Mouse (Mus musculus) liver, postnatal 0 days (tissue): Measurements from ENCODE around the gene Zdhhc13. TPM values are rescaled to one million over a fixed set of nuclear protein-coding genes. Genes with fewer than 3 reads are reported as not detected.

Experiments used
- ATAC-seq: fragments of 200-750 bp; cut with Nextera tagmentation; 2 replicates; pipeline ENCODE4 v1.8.0; 2017; ENCODE audit warnings: mild to moderate bottlenecking, moderate library complexity
- DNase-seq: peaks from one replicate; pipeline ENCODE4 v3.0.0-alpha.2; 2016
- H3K27ac ChIP-seq: fragments of 300-500 bp; sonication (generic); 2 replicates; pipeline ENCODE4 v1.5.1; 2014; ENCODE audit warnings: antibody characterized with exemption, moderate library complexity, mild to moderate bottlenecking, low read depth
- H3K27me3 ChIP-seq: fragments of 300-500 bp; sonication (generic); 2 replicates; pipeline ENCODE4 v1.6.1; 2014; ENCODE audit warnings: low read length, control low read depth, mixed read lengths; ENCODE audit not compliant: insufficient read depth
- H3K36me3 ChIP-seq: fragments of 300-500 bp; sonication (generic); replicated peaks from 2 replicates; pipeline ENCODE4 v1.6.1; 2014; ENCODE audit warnings: mild to moderate bottlenecking, control low read depth, low read length, moderate library complexity, mixed read lengths; ENCODE audit not compliant: insufficient read depth
- H3K4me1 ChIP-seq: fragments of 300-500 bp; sonication (generic); 2 replicates; pipeline ENCODE4 v1.6.1; 2014; ENCODE audit warnings: antibody characterized with exemption, mild to moderate bottlenecking, control low read depth; ENCODE audit not compliant: insufficient read depth
- H3K4me2 ChIP-seq: fragments of 300-500 bp; sonication (generic); 2 replicates; pipeline ENCODE4 v1.6.1; 2014; ENCODE audit warnings: low read depth, mild to moderate bottlenecking, low read length, moderate library complexity, mixed read lengths
- H3K4me3 ChIP-seq: fragments of 300-500 bp; sonication (generic); 2 replicates; pipeline ENCODE4 v1.5.1; 2014; ENCODE audit warnings: low read depth, low read length
- H3K9ac ChIP-seq: fragments of 300-500 bp; sonication (generic); replicated peaks from 2 replicates; pipeline ENCODE4 v1.6.1; 2014; ENCODE audit warnings: mild to moderate bottlenecking, moderate library complexity
- H3K9me3 ChIP-seq: fragments of 300-500 bp; sonication (generic); 2 replicates; pipeline ENCODE4 v1.6.1; 2016; ENCODE audit warnings: mild to moderate bottlenecking, control low read depth, low read length, mixed read lengths
- CTCF ChIP-seq: sonication (generic); IDR thresholded peaks from 2 replicates; pipeline ENCODE4 v1.5.1; 2016; ENCODE audit warnings: antibody characterized with exemption, low read depth
- EP300 ChIP-seq: IDR thresholded peaks from 2 replicates; pipeline ENCODE4 v1.6.1; 2016; ENCODE audit warnings: antibody characterized with exemption, low read depth, mild to moderate bottlenecking
- WGBS: fragments of 180-500 bp; shearing (Covaris S2); extraction: QIAGEN DNeasy Blood & Tissue Kit; methylation state at CpG from one replicate; pipeline ENCODE4 v1.1.7; 2014; ENCODE audit not compliant: insufficient replicate concordance; 5-methylcytosine and 5-hydroxymethylcytosine counted together
- polyA plus RNA-seq: library from polyadenylated mRNA; unstranded; fragments of >200 nt; fragmentation: Nextera tagmentation; extraction: Ambion mirVana; gene quantifications from 2 replicates; pipeline ENCODE4 v1.2.1, GENCODE M21; 2015

Zdhhc13 gene
- polyA plus RNA-seq, 1 experiment from 2014 or later = 10.3 TPM

DNA sequence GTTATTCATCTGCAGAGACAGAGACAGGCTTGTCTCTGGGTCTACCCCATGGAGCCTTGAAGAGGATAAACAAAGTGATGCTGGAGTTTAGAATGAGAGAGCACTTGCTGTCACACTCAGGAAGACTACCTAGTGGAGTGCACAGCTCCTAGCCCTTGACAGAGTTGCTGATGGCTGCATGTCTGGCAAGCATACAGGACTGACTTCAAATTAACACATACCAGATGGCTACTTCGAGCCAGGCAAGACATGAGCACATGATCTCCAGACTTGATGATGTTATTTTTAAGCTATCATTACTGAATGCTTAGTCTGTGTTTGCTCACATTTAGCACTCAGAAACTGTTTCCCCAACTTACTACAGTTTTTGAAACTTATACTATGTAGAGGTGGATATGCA, 19.1 kb upstream of the Zdhhc13 start:
- no peak for TF ChIP-seq EP300
- no peak for TF ChIP-seq CTCF
- Histone ChIP-seq H3K27ac (no peak overlapping the region), H3K9ac (no peak overlapping the region), H3K4me1 (no peaks in the 10 kb centered on the region), H3K4me2 (no peak overlapping the region), H3K27me3 (no peaks in the 10 kb centered on the region), H3K9me3 (no peaks in the 10 kb centered on the region), H3K36me3 (no peaks in the 10 kb centered on the region), H3K4me3 (no peak overlapping the region)
- ATAC-seq = no peak
- DNase-seq = no peak
- WGBS = 60% methylated on average over 1 of the region's 1 CpGs

DNA sequence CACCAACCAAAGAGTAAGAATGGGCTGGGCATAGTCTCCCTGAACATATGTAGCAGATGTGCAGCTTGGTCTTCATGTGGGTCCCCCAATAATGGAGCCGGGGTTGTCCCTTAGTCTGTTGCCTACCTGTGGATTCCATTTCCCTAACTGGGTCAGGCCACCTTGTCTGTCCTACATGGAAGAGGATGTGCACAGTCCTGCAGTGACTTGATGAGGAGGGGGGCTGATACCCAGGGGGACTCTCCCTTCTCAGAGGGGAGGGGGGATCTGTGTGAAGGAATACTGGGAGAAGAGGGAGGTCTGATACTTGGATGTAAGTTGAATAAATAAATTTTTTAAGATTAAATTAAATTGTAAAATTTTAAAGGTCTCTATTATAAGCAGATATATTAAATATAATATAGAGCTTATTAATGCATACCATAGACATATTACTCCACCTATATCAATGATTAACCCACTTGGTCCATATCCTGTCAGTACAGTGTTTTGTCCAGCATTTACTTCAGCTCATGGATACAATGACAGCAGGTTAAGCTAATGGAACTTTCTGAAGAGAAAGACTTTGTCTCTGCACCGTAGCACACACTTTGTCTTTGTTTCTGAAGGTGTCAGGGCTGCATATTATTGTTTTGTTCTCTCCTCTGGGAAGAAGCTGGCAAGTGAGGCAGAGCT, 16.6 kb upstream of the Zdhhc13 start:
- no peaks in the 10 kb centered on the region for H3K9me3 ChIP-seq
- no peaks in the 10 kb centered on the region for H3K27me3 ChIP-seq
- no peak overlapping the region for H3K4me3 ChIP-seq
- no peak overlapping the region for H3K27ac ChIP-seq
- WGBS = 84% methylated on average over 2 of the region's 2 CpGs
- DNase-seq = no peak
- TF ChIP-seq EP300 = no peak
- TF ChIP-seq CTCF = no peak
- no peak overlapping the region for H3K4me2 ChIP-seq
- no peaks in the 10 kb centered on the region for H3K36me3 ChIP-seq
- ATAC-seq = no peak
- no peak overlapping the region for H3K9ac ChIP-seq
- no peaks in the 10 kb centered on the region for H3K4me1 ChIP-seq

DNA sequence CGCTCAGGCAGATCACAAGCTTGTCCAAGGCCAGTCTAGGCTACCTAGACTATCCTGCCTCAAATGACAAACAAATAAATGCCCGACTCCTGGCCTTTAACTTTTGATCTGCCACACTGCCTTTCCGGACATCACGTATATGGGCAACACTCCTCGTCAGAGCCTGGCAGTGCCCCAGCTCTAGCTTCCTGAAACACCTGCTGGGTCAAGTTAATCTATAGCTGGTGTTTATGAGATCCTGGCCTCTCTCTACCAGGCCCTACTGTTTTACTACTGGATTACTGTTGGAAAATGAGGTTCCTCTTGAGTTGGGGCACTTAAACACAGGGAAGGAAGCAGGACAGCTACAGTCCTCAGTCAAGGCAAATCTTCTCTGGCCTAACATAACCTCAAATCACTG, 15.5 kb upstream of the Zdhhc13 start:
- no peak overlapping the region for H3K9ac ChIP-seq
- no peaks in the 10 kb centered on the region for H3K36me3 ChIP-seq
- no peak overlapping the region for H3K27ac ChIP-seq
- no peak overlapping the region for H3K4me3 ChIP-seq
- H3K9me3 ChIP-seq = no peaks in the 10 kb centered on the region
- TF ChIP-seq CTCF = no peak
- TF ChIP-seq EP300 = no peak
- no peaks in the 10 kb centered on the region for H3K4me1 ChIP-seq
- DNase-seq (no peak), ATAC-seq (no peak)
- H3K27me3 ChIP-seq = no peaks in the 10 kb centered on the region
- WGBS = 69% methylated on average over 5 of the region's 5 CpGs
- no peak overlapping the region for H3K4me2 ChIP-seq

DNA sequence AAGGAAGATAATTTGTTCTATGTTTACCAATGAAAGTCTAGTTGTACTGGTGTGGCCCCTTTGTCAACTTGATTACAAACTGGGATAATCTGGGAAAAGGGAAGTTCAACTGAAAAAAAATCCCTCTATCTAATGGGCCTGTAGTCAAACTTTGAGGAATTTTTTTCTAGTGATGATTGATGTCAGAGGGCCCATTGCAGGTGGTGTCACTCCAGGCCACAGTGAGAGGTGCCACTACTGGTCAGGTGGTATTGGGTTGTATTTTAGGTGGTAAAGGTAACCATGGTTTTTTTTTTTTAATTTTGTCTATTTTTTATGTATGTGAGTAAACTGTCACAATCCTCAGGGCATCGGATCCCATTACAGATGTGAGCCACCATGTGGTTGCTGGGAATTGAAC, 14.2 kb upstream of the Zdhhc13 start:
- H3K4me3 ChIP-seq = no peak overlapping the region
- ATAC-seq = no peak
- no peak for DNase-seq
- no peak for TF ChIP-seq EP300
- TF ChIP-seq CTCF = no peak
- H3K36me3 ChIP-seq = no peaks in the 10 kb centered on the region
- 65% methylated on average over 1 of the region's 1 CpGs for WGBS
- no peaks in the 10 kb centered on the region for H3K9me3 ChIP-seq
- no peak overlapping the region for H3K27ac ChIP-seq
- H3K4me2 ChIP-seq = no peak overlapping the region
- H3K9ac ChIP-seq = no peak overlapping the region
- no peaks in the 10 kb centered on the region for H3K27me3 ChIP-seq
- no peaks in the 10 kb centered on the region for H3K4me1 ChIP-seq

DNA sequence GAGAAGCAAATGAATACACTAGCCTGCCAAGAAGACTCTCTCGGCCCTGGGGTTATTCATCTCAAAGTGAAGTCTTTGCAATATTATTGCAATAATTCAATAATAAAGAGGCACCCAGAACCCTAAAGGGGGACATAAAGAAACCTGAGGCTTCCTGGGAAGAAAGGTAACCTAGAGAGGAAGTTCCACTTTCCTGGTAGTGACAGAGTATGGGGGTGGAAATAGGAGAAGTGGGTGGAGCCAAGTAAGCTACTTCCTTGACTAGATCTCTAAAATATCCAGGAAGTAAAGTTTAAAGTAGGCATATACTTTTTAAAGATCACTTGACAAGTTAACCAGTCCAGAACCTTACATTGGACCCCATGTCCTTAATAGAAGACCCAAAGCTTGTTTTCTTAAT, 13.4 kb upstream of the Zdhhc13 start:
- Histone ChIP-seq H3K36me3 (no peaks in the 10 kb centered on the region), H3K9me3 (no peaks in the 10 kb centered on the region), H3K4me2 (no peak overlapping the region), H3K9ac (no peak overlapping the region), H3K4me1 (no peaks in the 10 kb centered on the region), H3K27me3 (no peaks in the 10 kb centered on the region), H3K4me3 (no peak overlapping the region), H3K27ac (no peak overlapping the region)
- TF ChIP-seq EP300 (no peak), CTCF (no peak)
- 78% methylated on average over 1 of the region's 1 CpGs for WGBS
- no peak for ATAC-seq
- DNase-seq = no peak

DNA sequence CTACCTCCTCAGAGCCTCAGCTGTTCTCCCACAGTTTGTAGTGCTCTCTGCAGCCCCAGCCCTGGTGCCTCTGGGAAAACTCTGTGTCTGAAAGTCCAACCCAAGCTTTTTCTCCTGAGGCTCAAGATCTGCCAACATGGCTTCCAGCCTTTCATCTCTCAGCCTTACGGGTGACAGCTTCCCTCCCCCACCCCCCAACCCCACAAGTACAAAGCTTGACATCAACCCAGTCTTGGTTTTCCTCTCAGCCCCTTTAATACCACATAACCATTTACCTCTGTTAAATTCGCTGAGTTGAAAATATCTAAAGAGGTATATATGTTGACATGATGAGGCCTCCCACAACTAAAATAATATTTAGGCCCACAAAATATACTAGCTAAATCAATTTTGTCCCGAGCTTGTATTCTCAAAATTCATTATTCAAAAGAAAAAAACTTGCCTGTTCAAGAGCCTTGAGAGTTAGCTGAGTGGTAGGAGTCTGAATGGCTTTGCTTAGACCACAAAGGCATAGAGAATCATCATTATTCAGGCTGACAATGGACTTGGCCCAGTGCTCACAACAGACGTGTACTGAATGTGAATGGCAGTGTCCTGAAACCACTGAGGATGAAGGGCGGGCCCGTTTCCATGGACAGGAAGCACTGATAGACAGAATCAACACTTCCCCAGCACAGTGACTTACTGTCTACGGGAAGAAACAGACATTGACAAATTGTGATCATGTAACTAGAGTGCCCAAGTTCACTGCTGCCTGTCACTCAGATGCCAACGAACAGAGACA, 10.9 kb upstream of the Zdhhc13 start:
- DNase-seq (no peak), ATAC-seq (no peak)
- H3K27ac ChIP-seq = no peak overlapping the region
- H3K9me3 ChIP-seq = no peaks in the 10 kb centered on the region
- H3K9ac ChIP-seq = no peak overlapping the region
- 45% methylated on average over 8 of the region's 8 CpGs for WGBS
- H3K27me3 ChIP-seq = no peaks in the 10 kb centered on the region
- H3K4me3 ChIP-seq = no peak overlapping the region
- no peaks in the 10 kb centered on the region for H3K4me1 ChIP-seq
- H3K36me3 ChIP-seq = no peaks in the 10 kb centered on the region
- no peak overlapping the region for H3K4me2 ChIP-seq
- TF ChIP-seq EP300 (no peak), CTCF (no peak)
